Mouse (Mus musculus): ENCODE measurements at regions not wholly inside any gene's neighbourhood (a gene's known extent, or its start where the extent isn't known, plus 50 kb on each side); places are given as distances from the start of the nearest gene placed in this dataset.
A peak's percentile ranks its signal among the peaks of the same experiment; 100 is the strongest.

DNA sequence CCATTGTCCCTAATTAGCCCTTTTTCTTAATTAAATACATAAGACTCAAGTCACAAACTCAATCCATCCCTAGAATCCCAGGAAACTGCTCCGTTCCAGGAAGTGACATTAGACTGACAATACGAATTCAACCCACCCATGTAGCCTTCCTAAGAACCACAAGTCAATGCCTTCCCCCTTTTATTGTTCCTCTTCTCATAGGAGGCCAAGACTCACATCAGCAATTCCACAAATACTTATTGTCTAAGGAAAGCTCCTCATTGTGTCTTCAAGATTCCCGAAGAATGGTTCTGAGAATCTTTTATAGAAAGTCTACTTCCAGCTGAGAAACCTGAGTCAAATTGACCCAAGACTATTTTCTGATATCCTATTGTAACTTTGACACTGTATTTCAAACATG is 147.3 kb downstream of the Dmac1 start:
- DNase-seq (ENCODE audit: low spot score in 2 of 2), result no peak

DNA sequence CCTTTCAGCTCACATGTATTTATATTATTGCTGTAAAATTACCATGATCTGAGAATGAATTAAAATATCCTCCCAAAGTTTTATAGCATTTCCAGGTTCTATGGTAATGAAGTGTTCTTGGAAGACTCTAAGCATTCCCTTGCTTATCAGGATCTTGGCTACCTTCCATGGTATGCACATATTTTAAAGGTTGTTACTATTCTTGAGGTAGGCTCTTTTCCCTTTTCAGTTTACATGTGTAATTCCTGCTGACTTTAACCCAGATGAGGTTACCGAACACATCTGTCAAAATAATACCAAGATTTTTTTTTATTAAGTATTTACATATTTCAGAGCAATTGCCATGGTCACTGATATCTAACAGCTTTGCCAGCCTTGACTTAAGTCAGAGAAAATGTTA is 162.2 kb downstream of the Dmac1 start:
- DNase-seq (ENCODE audit: low spot score in 2 of 2), result no peak

GRCm38 (mm10) chr4:75115346-75115745 is 162.8 kb downstream of the Dmac1 start:
- DNase-seq (ENCODE audit: low spot score in 2 of 2), result no peak

- peak in 1 of 2 experiments; percentile 22 for DNase-seq (ENCODE audit: low spot score in 2 of 2)
Measured at GRCm38 (mm10) chr4:75065782-75066181, 212.3 kb downstream of the Dmac1 start.

- no peak for DNase-seq (ENCODE audit: low spot score in 2 of 2)
Measured at GRCm38 (mm10) chr4:75063275-75063674, 214.8 kb downstream of the Dmac1 start.

DNA sequence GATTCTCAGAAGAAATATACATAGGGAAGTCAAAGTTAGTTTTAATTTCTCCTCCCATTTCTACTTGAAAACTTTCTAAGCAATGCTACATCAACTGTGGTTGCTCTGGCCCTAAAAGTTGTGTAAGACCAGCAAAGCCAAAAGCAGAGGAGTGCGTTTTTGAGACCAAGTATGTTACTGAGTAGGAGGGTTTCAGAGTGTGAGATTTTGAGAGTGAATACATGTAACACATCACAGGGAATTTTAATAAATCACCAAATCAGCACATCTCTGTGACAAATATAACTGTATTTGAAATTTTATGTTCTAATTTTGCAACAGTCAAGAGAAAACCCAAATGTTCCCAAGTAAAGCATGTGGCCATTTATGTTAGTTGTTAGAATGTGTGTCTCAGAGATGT is 234.6 kb downstream of the Dmac1 start:
- peak in 1 of 2 experiments; percentile 33 for DNase-seq (ENCODE audit: low spot score in 2 of 2)

GRCm38 (mm10) chr4:75042640-75043039 is 235.5 kb downstream of the Dmac1 start:
- no peak for DNase-seq (ENCODE audit: low spot score in 2 of 2)

- DNase-seq (ENCODE audit: low spot score in 2 of 2), result no peak
Measured at GRCm38 (mm10) chr4:75041930-75042579, 236.1 kb downstream of the Dmac1 start.
